Mouse (Mus musculus): ENCODE measurements around the gene Zbtb8os. TPM values are rescaled to one million over a fixed set of nuclear protein-coding genes. Genes with fewer than 3 reads are reported as not detected.

Zbtb8os gene
- polyA plus RNA-seq, 1 experiment from 2014 or later = 60.8 TPM

- no peak for ATAC-seq (replicated peaks; ENCODE audit: low FRiP score, low read depth)
- Histone ChIP-seq H3K9me3 (replicated peaks; ENCODE audit: low read length) (no peaks in the 10 kb centered on the region), H3K36me3 (ENCODE audit: insufficient read depth, low read length) (peaks cover 57% of the 10 kb centered on the region)
Observed at GRCm38 (mm10) chr4:129323491-129323890, 12.0 kb upstream of the Zbtb8os start.

GRCm38 (mm10) chr4:129324756-129325155 is 10.7 kb upstream of the Zbtb8os start:
- Histone ChIP-seq H3K36me3 (ENCODE audit: insufficient read depth, low read length) (peaks cover 55% of the 10 kb centered on the region), H3K27ac (no peak overlapping the region), H3K27me3 (ENCODE audit: insufficient read depth, low read length) (no peaks in the 10 kb centered on the region), H3K4me3 (replicated peaks; ENCODE audit: low read depth, low read length) (no peak overlapping the region), H3K4me1 (replicated peaks; ENCODE audit: insufficient read depth, low read length) (no peaks in the 10 kb centered on the region), H3K4me2 (ENCODE audit: low read length) (no peak overlapping the region), H3K9ac (ENCODE audit: low read depth, low read length) (no peak overlapping the region), H3K9me3 (replicated peaks; ENCODE audit: low read length) (no peaks in the 10 kb centered on the region)
- ATAC-seq (replicated peaks; ENCODE audit: low FRiP score, low read depth) (no peak), DNase-seq (ENCODE audit: low spot score) (no peak)
- WGBS = 67% methylated on average over 1 of the region's 1 CpGs
- no peak for TF ChIP-seq CTCF (IDR thresholded peaks at IDR 0.05; ENCODE audit: low read depth)

More at GRCm38 (mm10) chr4:129323491-129323890, 12.0 kb upstream of the Zbtb8os start:
- Histone ChIP-seq H3K4me3 (replicated peaks; ENCODE audit: low read depth, low read length) (no peak overlapping the region), H3K27me3 (ENCODE audit: insufficient read depth, low read length) (no peaks in the 10 kb centered on the region), H3K27ac (no peak overlapping the region), H3K4me1 (replicated peaks; ENCODE audit: insufficient read depth, low read length) (no peaks in the 10 kb centered on the region), H3K4me2 (ENCODE audit: low read length) (no peak overlapping the region), H3K9ac (ENCODE audit: low read depth, low read length) (no peak overlapping the region)
- 91% methylated on average over 1 of the region's 1 CpGs for WGBS
- DNase-seq (ENCODE audit: low spot score) = no peak
- no peak for TF ChIP-seq CTCF (IDR thresholded peaks at IDR 0.05; ENCODE audit: low read depth)

DNA sequence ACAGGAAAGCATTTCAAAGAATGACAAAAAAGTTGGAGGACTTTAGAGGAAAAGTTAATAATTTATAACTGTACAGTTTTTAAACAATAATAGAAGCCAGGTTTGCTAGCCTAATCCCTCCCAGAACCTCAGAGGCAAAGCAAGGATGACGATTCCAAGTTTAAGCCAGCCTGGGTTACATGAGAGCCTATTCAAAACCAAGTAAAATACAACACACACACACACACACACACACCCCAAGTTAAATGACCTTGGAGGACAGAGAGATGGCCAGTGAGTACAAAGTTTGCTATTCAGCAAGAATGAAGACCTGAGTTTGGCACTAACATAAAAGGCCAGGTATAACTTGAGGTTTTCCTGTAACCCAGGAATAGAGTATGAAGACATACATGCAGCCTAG is 9.3 kb upstream of the Zbtb8os start:
- Histone ChIP-seq H3K36me3 (ENCODE audit: insufficient read depth, low read length) (peaks cover 47% of the 10 kb centered on the region), H3K4me1 (replicated peaks; ENCODE audit: insufficient read depth, low read length) (peaks cover 3% of the 10 kb centered on the region; the same call in 1 of the 2 replicates), H3K4me2 (ENCODE audit: low read length) (no peak overlapping the region), H3K27me3 (ENCODE audit: insufficient read depth, low read length) (no peaks in the 10 kb centered on the region), H3K4me3 (replicated peaks; ENCODE audit: low read depth, low read length) (no peak overlapping the region), H3K27ac (no peak overlapping the region), H3K9ac (ENCODE audit: low read depth, low read length) (no peak overlapping the region), H3K9me3 (replicated peaks; ENCODE audit: low read length) (no peaks in the 10 kb centered on the region)
- no peak for TF ChIP-seq CTCF (IDR thresholded peaks at IDR 0.05; ENCODE audit: low read depth)
- DNase-seq (ENCODE audit: low spot score) (no peak), ATAC-seq (replicated peaks; ENCODE audit: low FRiP score, low read depth) (no peak)
- WGBS = 52% methylated on average over 1 of the region's 1 CpGs

- H3K36me3 ChIP-seq (ENCODE audit: insufficient read depth, low read length) = peaks cover 19% of the 10 kb centered on the region
- no peak overlapping the region for H3K4me3 ChIP-seq (replicated peaks; ENCODE audit: low read depth, low read length)
- ATAC-seq (replicated peaks; ENCODE audit: low FRiP score, low read depth) = no peak
- H3K4me1 ChIP-seq (replicated peaks; ENCODE audit: insufficient read depth, low read length) = peaks cover 19% of the 10 kb centered on the region; the same call in 1 of the 2 replicates
- no peak for DNase-seq (ENCODE audit: low spot score)
- peak overlapping the region; percentile 67 for H3K4me2 ChIP-seq (ENCODE audit: low read length)
- H3K27ac ChIP-seq = no peak overlapping the region
- 19% methylated on average over 1 of the region's 1 CpGs for WGBS
- H3K9me3 ChIP-seq (replicated peaks; ENCODE audit: low read length) = no peaks in the 10 kb centered on the region
- no peaks in the 10 kb centered on the region for H3K27me3 ChIP-seq (ENCODE audit: insufficient read depth, low read length)
- 0 out of 2 replicates have a peak overlapping the region, but pooled peaks have one; percentile 4 for H3K9ac ChIP-seq (ENCODE audit: low read depth, low read length)
- 0 out of 2 replicates have a peak, but pooled peaks have one; percentile 8 for TF ChIP-seq CTCF (IDR thresholded peaks at IDR 0.05; ENCODE audit: low read depth)
Observed at GRCm38 (mm10) chr4:129332846-129333245, 2.6 kb upstream of the Zbtb8os start.

- peak overlapping the region; percentile 92 for H3K4me3 ChIP-seq (replicated peaks; ENCODE audit: low read depth, low read length)
- H3K4me1 ChIP-seq (replicated peaks; ENCODE audit: insufficient read depth, low read length) = peaks cover 19% of the 10 kb centered on the region; the same call in 1 of the 2 replicates
- WGBS = under 1% methylated on average over 52 of the region's 62 CpGs
- H3K27me3 ChIP-seq (ENCODE audit: insufficient read depth, low read length) = no peaks in the 10 kb centered on the region
- H3K9ac ChIP-seq (ENCODE audit: low read depth, low read length) = peak overlapping the region; percentile 97
- H3K27ac ChIP-seq = peak overlapping the region; percentile 98
- TF ChIP-seq CTCF (IDR thresholded peaks at IDR 0.05; ENCODE audit: low read depth) = no peak
- peak overlapping the region; percentile 67 for H3K4me2 ChIP-seq (ENCODE audit: low read length)
- ATAC-seq (replicated peaks; ENCODE audit: low FRiP score, low read depth) (no peak; the same call in none of the 2 replicates), DNase-seq (ENCODE audit: low spot score) (peak; percentile 56)
- H3K9me3 ChIP-seq (replicated peaks; ENCODE audit: low read length) = no peaks in the 10 kb centered on the region
- peaks cover 8% of the 10 kb centered on the region; the same call in 1 of the 2 replicates for H3K36me3 ChIP-seq (ENCODE audit: insufficient read depth, low read length)
Observed at GRCm38 (mm10) chr4:129334677-129335215, 749 bp upstream of the Zbtb8os start.

- Histone ChIP-seq H3K27ac (peak overlapping the region; percentile 98), H3K36me3 (ENCODE audit: insufficient read depth, low read length) (peaks cover 3% of the 10 kb centered on the region; the same call in 1 of the 2 replicates), H3K4me3 (replicated peaks; ENCODE audit: low read depth, low read length) (peak overlapping the region; percentile 92), H3K9me3 (replicated peaks; ENCODE audit: low read length) (no peaks in the 10 kb centered on the region), H3K4me2 (ENCODE audit: low read length) (peak overlapping the region; percentile 86), H3K9ac (ENCODE audit: low read depth, low read length) (peak overlapping the region; percentile 70), H3K27me3 (ENCODE audit: insufficient read depth, low read length) (no peaks in the 10 kb centered on the region), H3K4me1 (replicated peaks; ENCODE audit: insufficient read depth, low read length) (peaks cover 15% of the 10 kb centered on the region; the same call in 1 of the 2 replicates)
- WGBS = 29% methylated on average over 14 of the region's 14 CpGs
- no peak for ATAC-seq (replicated peaks; ENCODE audit: low FRiP score, low read depth)
- no peak; the same call in 1 of the 2 replicates for TF ChIP-seq CTCF (IDR thresholded peaks at IDR 0.05; ENCODE audit: low read depth)
- DNase-seq (ENCODE audit: low spot score) = no peak
Observed at GRCm38 (mm10) chr4:129336291-129336690, 796 bp downstream of the Zbtb8os start.

All from kidney, postnatal 0 days (tissue).